Mouse (Mus musculus) left cerebral cortex, adult 8-10 months (tissue): ENCODE measurements around the gene Ezr. TPM values are rescaled to one million over a fixed set of nuclear protein-coding genes. Genes with fewer than 3 reads are reported as not detected.

ENCODE experiments used
- DNase-seq, 2 experiments: peaks; one replicate each; pipeline ENCODE4 v3.0.0; 2022; ENCODE audit warnings: low spot score in 2 of 2
- total RNA-seq, 4 experiments: library from RNA; stranded (reverse); gene quantifications; 2 replicates each; pipeline ENCODE4 v1.2.4; 2022

The Ezr gene
- total RNA-seq: 10 to 100 TPM; 37.9 to 48.8 (median 40.2) TPM

DNA sequence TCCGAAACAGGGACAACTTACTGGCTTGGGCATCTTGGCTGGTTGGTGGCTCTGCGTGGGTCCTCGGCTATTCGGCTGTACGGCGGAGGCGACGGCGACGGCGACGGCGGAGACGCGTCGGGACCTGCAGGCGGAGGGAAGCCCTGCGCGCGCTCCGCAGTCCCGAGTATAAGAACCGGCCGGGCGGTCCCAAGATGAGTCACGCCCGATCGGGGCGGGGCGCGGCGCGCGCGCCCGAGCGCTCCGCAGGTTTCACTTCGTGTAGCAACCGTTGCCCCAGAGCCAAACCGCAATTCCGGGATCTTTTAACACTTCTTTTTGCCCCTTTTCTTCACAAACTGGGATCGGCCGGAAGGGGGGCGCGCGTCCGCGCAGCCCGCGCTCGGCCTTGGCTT lies at the start of gene Ezr:
Gene Ezr, minus strand, starts transcription at position 174 of the 395 bp plus-strand sequence.
- peak; percentile 48 to 50 for DNase-seq

DNA sequence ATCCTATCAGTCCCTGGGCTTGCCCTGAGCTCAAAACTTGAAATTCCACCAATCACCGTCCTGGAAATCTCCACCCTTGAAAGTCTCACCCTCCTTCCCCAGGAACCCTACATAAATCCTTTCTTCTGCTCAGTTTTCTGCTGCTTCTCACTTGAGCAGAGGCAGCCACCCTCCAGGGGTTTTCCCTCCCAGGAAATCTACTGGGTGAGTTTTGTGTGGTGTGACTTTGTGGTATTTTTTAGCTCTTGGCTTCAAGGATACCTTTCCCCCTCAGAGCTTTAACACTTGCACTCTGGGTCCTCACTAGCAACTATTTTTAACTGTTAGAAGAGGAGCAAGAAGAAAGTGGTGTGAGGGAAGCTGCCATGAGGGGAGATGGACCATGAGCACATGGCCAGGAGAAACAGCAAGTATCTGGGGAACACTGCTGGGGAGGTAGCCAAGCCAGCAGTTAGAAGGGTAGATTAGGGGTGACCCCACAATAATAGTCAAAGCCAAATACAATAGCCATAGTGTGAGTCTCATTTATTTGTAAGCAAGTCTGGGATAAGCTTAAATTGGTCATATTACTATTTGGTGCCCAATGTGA lies 47.5 kb upstream of the Ezr start:
- DNase-seq: no peak

DNA sequence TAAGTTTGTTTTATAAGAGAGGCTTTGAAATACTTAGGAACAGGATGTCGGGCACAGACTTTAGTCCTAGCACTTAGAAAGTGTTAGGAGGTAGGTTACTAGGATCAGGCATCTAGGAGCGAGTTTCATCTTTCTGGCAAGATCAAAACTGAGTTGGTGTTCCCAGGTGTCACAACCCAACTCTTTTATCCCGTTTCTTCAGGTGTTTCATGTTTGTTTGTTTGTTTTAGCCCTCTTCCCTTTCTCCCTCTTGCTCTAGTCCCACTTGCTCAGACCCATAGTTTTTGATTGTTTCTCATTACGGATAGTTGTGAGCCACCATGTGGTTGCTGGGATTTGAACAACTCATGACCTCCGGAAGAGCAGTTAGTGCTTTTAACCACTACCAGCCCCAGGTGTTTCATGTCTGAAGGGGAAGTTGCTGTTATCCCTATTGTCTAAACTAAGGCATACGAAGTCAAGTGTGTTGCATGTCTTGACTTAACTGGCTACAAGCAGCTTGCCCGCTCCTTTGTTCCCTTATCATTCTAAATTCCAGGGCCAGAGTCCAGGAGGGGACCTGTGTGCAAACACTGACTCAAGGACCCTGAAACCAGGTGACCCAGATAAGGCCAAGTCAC lies 46.1 kb upstream of the Ezr start:
- DNase-seq: no peak

DNA sequence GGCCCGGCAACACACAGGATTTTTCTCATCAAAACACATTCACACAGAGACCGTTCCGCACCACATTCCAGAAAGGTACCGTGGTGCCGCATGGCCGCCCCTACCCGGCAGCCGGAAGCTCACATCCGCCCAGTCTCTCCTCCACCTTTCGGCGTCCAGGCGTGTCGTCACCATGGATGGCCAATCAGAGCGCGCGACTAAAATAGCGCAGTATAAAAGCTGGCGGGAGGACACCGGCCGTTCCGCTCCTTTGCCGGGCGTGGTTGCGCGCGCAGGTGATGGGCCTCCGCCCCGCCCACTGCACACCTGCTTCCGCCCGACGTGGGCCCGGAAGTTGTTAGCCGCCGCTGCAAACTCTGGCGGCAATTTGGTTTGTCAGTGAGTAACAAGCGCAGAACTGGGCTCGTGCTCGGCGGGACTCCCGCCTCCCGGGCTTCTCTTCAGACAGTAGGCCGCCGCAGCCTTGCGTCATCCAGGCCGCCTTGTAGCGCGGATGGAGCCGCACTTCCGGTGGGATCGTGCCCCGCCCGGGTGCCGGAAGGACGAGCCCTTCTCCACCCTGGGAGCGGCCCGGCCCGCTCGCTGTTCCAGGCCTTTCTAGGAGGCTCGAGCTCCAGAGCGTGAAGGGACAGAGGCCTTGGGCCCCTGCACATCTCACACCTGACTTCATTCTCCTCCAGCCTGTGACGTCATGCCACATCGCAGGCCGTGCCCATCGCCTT lies 45.3 kb upstream of the Ezr start:
- DNase-seq: peak; percentile 83 to 93

DNA sequence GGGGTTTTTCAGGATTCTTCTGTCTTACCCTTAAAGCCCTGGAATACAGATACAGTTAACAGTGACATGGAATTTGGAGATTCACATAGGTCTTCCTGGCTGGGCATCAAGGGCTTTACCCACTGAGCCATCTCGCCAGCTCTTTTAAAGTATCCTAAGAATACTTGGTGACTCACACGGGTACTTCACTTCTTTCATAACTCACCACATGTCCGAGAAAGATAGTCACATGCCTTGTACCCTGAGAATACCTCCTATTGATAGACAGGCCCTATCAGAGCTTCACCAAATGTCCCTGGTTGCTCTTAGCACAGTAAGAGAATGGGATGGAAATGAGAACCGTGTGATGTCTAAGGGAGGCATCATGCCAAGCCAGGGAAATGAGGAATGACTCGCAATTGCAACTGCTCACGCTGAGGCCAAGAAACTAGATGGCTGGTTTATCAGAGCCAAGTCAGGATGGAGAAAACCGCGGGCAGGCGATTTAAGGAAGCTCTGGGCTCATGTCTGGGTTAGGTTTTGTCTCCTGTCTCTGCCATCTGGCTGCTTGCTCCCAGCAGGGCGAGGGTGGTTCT lies 44.7 kb upstream of the Ezr start:
- DNase-seq: peak in 1 of 2 experiments; percentile 33

DNA sequence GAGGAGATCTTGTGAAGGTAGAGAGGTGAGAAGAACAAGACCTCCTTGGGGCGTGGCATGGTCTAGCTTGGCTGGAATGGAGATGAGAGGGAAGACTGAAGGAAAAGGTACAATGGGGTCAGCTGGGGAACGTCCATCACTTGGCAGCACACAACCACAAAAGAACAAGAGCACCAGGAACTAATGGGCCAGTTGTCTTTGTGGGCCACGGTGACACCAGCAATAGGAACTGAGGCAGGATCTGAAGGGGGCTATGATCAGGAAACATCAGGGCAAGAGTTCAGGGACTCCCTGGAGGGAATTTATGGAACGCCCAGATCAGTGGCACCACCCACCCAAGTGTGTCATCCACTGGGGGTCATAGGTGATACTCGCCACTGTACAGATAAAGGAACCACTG lies 34.2 kb upstream of the Ezr start:
- no peak for DNase-seq

DNA sequence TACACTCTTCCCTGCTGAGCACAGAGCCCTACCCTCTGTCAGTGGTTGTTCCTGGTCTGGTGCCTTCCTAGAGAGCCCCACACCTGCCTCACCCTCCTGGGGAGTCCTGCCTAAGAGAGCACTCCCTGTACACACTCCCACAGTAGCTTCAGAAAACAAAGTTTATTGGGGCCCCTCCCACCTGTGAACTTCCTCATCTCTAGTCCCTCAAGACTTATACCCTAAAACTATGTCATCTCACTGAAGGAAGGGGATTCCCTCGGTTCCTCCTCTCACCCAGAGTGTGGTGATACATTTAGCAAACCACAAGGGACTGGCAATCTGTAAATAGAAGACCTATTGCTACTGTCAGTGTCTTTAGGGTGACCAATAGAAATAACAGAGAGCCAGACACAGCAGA lies 33.6 kb upstream of the Ezr start:
- no peak for DNase-seq

DNA sequence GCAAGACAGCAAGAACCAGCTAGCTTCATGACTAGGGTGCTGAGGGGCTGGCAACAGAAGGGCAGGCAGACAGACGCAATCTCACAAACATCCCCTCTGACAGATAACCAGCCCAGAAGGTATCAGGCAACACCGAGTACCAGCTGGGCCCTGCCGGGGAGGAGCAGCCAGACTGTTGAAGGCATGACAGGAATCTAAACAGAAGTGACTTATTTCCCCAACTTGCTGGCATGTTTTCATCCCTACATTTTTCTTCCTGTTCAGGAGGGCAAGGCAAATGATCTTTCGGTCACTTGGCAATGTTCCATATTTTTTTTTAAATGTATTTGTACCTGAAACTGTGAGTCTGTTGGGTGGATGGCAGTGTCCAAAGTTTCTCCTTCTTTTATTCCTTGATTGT lies 32.1 kb upstream of the Ezr start:
- DNase-seq: no peak

DNA sequence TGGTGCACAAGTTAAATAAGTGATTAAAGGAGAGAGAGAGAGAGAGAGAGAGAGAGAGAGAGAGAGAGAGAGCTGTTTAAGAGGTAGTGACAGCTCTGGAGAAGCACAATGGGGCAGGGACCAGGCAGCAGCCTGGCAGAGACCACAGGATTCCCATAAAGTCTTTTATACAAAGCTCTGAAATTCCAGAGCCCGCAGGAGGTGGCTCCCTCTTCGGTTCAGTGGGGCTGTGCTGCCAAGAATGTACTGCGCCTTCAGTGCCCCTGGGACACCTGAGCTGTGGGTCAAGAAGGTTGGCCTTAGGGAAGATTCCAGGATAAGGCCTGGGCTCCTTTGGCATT lies 30.2 kb upstream of the Ezr start:
- DNase-seq: no peak

DNA sequence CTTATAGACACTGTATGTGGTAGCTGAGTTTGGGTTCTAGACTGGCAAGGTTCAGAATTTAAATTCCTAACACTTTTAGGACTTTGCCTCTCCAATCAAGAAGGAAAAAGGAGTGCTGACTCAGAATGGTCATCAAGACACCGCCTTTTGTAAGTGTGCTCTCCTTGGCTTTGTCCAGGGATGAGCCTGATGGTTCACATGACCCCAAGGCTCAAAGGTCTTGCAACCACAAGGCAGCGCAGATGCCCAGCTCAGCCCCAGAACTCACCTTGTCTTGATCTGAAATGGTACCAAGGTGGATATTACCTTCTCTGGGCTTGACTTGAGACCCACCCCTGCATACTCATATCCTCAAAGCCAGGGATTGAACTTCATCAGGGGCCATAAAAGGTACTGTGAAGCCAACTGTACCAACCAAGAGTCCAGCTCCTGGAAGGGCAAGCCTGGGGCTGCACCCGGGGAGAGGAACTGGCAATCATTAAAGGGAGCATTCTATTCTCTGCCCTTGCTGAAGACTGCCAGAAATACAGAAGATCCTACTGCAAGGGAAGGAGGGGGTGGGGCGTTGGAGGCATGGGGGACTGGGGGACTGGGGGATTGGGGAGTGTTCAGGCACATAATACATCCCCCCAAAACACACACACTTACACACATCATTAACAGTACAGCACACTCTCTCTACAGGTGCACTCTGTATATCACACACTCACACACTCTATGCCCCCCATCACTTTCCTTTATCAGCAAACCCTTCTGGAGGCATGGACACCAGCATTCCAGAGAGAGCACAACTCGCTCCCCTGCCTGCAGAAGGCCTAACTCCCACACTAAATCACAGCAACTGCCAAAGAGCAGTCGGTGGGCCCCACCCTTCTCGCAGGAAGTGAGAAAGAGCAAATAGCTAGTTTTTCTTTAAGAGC lies 29.6 kb upstream of the Ezr start:
- DNase-seq: no peak

DNA sequence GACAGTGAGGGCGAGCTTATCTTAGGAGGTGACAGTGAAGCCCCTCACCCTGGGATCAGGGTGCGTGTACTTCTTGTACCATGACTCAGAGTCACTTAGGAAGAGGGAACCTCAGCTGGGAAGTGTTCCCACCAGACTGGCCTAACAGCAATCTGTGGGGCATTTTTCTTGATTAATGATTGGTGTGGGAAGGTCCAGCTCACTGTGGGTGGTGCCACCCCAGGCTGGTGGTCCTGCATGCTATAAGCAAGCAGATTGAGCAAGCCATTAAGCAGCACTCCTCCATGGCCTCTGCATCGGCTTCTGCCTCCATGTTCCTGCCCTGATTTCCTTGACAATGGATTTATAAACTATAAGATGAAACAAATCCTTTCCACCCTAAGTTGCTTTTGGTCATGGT lies 26.7 kb upstream of the Ezr start:
- no peak for DNase-seq

DNA sequence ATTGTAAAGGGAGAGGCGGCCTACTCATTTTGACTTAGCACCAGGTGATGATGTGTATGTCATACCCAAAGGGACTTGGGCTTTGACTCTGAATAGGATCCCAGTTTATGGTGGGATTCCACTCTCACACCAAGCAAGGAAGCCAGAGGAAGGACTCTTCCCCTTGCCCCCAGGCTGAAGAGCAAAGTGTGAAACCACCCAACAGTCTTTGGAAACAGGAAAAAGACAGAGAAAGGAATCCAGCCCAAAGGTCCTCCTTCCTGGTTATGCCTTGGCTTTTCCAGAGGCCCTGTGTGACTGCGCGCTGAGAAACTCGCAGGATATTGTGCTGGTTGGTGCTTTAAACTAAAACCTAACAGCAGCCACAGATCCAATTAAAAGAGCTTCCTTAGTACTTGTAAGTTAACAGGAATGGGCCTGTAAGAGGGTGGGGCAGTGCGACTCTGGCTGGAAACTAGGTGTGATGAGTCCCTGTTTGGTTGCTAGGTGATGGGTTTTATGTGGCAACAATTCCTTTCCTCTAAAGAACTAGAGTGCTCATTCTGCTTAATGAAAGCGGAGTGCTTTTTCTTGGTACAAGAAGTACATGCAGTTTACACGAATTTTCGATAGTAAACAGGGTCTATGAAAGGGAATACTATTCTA lies 26.1 kb upstream of the Ezr start:
- DNase-seq: peak in 1 of 2 experiments; percentile 24

DNA sequence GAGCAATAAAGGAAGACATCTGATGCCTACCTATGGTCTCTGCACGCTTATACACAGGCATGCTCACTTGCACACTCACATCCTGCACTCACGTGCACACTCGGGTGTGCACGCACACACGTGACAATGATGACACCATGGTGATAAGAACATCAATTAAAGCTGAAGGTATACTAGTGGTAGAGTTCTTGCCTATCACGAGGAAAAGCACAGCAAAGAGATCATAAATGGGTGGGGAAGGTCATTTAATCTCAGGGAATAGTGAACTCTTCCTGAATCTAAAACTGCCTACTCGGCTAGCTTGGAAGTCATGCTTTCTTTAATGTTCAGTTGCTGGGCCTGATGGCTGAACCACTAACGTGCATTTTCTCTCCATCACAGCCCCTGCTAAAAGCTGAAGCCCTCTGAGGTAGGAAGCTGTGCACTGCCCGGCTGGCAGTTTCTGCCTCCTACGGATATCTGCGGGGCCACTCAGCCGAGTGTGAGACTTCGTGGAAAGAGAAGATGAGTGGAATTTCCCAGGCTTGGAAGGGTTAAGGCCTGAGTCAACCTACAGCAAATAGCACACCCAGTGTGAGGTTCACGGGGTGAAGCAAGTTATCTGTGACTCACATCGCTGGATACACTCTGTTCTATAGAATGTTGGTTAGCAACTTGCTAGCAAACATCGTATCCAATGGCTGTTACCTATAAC lies 25.4 kb upstream of the Ezr start:
- DNase-seq: no peak

DNA sequence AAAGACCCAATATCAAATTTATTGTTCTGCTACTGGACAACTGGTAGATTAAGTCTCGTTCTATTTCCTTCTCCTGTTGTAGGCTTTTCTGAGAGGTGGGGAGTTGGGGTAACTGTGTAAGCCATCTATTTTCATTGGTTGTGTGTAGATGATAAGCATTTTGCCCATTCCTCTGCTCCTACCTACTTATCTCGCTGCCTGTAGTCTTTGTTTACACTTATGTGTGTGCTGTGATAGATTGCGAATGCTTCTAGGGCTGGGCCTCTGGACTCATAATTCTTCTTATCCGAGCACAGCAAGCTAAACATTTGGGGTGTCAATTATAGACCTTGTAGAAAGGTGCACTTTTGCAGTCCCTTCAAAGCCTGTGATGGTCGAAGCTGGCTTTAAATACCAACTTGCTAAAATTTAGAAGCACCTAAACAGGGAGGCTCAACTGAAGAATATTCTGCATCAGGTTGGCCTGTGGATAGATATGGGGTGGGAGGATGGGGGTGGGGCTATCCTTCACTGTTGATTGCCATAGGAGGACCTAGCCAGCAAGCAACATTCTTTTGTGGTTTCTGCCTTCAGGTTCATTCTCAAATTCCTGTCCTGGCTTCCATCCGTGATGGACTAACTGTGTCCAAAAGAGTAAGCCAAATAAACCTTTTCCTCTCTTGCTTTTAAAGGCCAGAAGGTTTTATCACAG lies 22.4 kb upstream of the Ezr start:
- DNase-seq: no peak

DNA sequence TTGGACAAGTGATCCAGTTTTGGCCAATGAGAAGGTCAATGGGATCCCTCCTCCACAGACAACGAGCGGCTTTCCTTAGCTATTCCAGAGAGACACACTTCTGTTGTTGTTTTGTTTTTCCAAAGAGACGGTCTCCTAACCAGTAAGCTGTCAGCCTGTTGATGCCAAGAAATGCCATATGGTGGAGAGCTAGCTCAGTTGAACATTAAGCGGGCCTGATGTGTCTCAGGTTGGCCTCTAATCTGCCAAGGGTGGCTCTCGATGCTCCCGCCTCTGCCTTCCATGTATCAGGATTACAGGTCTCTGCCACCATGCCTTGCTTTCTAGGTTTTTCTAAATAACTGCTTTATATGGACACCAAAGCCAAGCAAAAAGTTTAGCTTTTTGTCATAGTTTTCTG lies 21.5 kb upstream of the Ezr start:
- DNase-seq: no peak

DNA sequence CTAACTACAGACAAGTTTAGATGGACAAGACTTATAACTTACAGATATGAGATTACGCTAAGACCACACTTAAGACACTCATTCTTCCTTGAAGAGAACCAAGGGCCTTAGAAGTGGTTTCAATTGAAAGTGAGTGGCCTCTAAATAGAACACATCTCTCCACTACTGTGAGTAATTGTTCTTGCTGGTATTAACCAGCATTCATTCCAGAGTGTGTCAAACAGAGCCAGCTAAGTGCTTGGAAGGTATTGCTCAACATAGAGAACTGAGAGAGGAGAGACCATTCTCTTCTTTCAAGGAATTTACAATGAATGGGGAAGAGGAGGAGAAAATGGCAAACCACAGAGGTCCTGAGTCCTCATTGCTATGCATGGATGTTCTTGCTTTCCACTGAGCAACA lies 21.0 kb upstream of the Ezr start:
- no peak for DNase-seq

DNA sequence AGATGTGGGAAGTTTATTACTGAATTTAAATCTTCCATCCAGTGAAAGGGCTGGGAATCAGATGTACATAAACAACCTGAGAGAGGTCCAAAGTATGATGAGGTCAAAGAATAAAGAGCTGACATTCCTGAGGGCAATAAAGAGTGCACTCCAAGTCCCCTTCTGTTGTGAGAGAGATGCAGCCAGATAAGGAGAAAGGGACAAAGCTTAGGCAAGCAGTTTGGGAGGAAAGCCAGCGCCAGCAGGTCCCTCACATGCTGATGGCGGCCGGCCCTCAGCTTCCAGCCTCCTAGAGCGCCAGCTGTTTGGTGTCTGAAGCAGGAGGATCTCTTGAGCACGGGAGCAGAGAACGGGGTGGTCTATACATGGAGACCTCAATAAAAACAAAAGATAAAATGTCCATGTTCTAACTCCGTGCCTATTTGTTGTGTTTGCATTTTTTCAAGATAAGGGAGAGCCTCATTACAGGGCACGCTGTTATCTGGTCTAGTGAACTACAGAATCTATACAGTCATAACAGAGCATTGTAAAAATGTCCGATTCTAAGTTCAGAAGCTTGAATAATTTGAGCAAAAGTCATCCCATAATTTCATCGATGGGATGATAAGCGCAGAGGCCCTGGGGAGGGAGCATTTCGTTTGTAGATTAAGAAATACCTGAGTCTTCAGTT lies 15.9 kb upstream of the Ezr start:
- no peak for DNase-seq

DNA sequence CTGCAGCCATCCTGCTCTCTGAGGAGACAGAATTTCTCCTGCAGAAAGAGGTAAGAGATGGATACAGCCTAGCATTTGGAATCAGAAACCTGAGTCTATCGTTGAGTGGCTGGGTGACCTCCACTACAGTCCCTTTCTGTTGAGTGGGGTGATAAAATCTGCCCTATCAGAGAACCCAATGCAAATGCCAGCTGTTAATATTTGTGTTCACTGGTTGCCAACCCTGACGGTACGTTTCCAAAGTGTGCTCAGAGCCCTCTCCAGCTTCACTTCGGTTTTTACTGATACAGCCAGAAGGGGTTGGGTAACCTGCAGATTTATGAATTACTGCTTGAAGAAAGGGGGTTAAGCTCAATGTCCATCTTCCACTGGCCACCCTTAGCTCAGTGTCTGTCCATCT lies 14.9 kb upstream of the Ezr start:
- no peak for DNase-seq

DNA sequence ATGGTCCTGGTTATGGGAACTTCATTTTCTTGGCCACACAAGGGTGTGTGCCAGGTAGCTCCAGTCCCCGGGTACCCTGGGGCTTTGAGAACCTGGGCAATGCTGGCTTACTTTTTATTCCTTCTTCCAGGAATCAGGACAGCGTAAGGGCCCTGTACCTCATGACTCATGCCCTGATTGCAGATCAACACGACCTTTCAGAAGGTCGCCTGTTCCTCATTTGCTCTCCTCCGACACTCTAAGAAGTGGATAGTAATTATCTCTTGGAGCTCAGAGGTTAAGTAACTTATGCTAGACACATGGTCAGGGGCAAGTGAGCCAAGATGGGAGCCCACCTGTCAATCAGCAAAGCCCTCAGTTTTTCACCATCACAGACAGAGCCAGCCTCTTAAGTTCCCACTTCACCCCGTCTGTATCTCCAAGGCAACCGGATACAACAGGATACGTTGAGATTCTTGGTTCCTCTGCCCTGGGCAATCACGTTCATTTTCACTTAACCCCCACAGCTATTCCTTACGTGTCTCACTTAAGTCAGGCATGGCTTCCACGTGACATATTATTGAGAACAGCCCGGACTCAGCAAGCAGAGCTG lies 11.7 kb upstream of the Ezr start:
- DNase-seq: no peak
